Mouse (Mus musculus): ENCODE data around the gene Cptp. TPM values are rescaled to one million over a fixed set of nuclear protein-coding genes. Genes with fewer than 3 reads are reported as not detected.

The Cptp gene
- polyA plus RNA-seq, 1 experiment, result 30.8 TPM

DNA sequence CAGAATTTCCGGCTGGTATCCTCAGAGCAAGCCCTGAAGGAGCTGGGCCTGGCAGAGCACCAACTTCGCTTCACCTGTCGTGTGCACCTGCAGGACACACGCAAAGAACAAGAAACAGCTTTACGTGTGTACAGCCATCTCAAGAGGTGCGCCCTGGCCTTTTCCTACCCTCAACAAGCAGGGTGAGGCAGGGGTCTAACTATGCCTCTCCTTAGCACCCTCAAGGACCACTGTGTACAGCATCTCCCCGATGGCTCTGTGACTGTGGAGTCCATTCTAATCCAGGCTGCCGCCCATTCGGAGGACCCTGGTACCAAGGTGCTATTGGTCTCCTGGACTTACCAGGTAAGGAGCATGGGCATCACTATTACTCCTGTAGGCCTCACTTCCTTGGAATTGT lies 18.9 kb upstream of the Cptp start:
- DNase-seq (ENCODE audit: low read depth), result no peak

DNA sequence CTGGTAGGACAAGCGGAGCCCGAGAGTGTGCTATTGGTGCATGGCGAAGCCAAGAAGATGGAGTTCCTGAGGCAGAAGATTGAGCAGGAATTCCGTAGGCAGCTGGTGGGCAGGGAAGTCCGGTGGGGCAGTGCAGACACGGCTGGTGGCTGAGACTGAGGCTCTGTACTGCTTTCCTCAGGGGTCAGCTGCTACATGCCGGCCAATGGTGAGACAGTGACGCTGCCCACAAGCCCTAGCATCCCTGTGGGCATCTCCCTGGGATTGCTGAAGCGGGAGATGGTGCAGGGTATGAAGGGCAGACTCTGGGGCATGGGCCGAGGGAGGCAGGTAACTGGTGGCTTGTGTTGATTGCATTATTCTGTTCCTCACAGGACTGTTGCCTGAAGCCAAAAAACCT lies 18.4 kb upstream of the Cptp start:
- no peak for DNase-seq (ENCODE audit: low read depth)

DNA sequence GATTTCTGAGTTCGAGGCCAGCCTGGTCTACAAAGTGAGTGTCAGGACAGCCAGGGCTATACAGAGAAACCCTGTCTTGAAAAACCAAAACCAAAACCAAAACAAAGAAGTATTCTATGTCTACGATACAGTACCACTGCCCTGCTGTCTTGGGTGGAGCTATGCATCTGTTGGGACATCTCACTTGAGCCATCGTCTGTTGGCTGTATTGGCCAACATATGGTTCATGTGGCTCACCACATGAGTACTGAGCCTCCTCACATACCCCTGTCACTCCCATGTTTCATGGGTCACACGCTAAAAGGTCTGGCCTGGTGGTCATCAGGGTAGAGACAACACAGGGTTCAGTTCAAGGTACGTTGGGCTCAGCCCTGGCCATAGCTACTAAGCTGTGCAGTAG lies 17.1 kb upstream of the Cptp start:
- no peak for DNase-seq (ENCODE audit: low read depth)

DNA sequence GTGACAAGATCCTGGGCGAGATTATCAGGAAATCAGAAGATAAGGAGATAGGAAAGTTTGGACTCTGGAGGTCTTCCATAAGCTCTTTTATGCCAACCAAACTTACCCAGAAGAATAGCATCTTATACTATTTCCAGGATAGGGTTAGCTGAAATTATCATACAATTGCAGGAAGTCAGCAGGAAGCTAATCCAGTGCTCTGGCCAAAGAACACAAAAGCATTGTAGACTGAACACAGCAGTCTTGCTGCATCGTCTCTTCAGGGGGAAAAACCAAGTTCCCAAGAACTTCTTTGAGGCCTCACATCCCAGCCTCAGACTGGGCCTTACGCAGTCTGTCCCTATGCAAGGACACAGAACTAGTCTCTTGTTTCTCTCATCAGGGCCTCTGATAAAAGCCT lies 14.3 kb upstream of the Cptp start:
- DNase-seq (ENCODE audit: low read depth), result no peak

DNA sequence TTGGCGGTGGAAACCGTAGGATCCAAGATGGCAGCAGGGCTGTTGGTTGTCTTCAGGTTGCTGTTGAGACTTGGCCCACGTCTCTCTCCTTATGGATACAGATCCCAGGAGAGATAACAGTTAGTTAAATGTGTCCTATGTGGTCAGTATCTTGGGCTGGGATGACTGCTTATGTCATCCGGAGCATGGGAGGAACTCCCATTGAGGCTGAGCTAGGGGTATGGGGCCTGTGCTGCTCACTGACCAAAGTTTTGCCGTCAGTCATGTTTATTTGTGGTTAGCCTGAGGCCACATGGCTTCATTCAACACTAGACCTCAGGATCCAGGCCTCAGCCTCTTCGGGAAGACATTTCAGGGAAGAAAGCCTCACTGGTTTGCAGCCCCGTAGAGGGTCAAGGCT lies 2.2 kb upstream of the Cptp start:
- no peak for DNase-seq (ENCODE audit: low read depth)

DNA sequence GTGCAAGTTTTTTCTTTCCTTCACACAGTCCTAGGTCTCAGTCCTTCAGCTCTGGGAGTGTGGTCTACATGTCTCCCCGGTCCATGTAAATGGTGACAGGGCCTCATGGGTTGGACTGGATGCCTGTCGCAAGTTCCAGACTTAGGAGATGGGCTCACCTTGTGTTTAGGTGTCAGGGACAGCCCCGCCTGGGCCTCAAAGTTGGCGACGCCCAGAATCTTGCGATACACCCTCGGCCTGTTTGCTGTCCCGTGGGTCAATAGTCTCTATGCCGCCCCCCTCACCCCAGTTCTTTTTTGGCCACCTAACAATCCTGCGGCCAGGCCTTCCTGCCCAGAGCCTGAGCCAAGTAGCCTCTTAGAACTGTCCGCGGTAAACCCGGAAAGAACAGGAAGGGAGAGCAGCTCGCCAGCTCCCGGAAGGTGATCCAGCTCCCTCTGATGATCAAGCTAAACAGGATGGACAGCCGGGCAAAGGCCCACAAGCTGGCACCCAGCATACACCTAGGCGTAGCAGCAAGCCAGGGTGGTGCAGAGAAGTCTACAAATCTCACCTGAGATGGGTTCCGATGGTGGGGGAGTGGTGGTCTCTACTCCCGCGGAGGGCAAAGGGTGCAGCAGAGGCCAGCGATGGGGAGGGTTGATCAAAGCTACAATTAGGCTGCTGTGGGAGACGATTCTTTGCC lies 484 bp downstream of the Cptp start:
- no peak for DNase-seq (ENCODE audit: low read depth)

DNA sequence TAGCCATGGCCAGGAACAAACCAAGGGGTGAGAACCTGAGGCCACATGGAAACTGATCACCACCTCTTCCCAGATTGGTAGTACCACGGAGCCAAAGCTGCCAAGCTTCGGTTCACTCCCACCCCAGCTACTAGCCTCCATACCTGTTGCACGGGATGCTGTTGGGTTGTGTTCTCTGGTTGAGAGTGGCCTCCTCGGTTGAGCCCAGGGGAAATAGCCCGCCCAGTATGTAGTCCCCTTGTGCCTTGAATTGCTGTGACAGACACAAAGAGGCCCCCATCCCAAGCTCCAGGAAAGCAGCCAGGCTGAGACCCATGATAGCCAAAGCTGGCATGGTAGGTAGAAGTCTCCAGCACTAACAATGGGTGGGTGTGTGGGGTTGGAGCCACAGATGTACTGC lies 6.2 kb downstream of the Cptp start, which contains the start of gene Tas1r3:
Tas1r3 (minus strand) TSS at position 362 of the 400 bp plus-strand sequence.
- DNase-seq (ENCODE audit: low read depth), result no peak

DNA sequence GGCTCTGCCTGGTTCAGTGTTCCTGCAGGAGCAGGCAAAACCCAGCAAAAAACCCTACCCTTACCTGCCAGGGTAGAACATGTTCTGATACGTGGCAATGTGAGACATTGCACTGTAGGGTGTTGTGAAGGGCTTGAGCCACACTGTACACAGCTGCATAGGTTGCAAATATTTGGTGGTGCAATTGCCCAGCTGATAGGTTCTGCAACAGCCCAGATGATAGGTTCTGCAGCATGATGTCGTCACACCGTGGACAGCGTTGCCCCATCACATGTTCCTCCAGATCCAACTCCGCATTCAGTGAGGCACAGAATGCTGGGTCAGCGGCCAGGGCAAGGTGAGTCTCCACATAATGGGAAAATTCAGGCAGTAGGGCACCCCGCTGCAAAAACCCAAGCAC lies 7.5 kb downstream of the Cptp start:
- DNase-seq (ENCODE audit: low read depth), result no peak

DNA sequence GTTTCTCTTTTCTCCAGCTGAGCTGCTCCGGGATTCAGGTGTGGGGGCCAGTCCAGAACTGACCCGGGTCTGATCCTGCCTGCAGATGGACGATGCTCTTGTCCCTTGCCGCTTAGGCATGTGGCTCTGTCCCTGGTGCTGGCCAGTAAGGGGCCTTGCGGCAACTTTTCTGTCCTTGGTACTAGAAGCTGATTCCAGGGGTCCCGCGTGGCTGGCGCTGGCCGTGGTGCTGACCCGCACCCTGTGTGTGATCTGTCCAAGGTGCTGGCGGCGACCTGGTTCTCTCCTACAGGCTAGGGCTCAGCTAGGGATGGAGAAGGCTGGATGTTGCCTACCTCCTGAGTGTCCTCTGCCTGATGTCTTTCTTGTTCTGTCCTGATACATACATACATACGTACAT lies 9.9 kb downstream of the Cptp start:
- DNase-seq (ENCODE audit: low read depth), result no peak

DNA sequence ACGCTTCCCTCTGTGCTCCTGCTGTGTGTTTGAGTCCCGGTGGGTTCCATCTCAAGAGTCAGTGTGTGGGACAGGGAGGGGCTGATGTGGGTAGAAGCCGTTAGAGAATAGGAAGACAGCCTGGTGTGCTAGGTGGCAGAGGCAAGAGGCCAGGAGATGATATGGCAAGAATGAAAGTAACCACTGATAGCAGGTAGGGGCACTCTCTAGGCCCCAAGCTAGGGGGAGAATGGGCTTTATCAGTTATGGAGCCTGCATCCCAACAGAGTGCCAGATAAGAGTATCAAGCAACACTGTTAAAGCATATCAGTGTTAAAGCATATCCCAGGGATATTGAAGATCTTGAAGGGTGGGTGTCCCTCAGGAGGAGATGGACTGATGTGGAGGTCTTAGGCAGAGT lies 12.4 kb downstream of the Cptp start:
- no peak for DNase-seq (ENCODE audit: low read depth)

DNA sequence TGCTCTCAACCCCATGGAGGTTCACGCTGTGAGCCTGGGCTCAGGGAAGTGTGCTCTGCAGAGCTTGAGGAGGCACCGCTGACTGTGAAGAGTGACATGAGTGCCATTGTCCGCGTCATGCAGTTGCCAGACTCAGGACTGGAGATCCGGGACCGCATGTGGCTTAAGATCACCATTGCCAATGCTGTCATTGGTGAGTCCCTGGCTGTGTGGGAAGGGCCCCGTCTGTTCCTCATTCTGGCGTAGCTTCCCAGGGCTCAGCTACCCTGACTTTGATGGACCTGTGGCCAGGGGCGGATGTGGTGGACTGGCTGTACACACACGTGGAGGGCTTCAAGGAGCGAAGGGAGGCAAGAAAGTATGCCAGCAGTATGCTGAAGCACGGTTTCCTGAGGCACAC lies 13.2 kb downstream of the Cptp start:
- no peak for DNase-seq (ENCODE audit: low read depth)

DNA sequence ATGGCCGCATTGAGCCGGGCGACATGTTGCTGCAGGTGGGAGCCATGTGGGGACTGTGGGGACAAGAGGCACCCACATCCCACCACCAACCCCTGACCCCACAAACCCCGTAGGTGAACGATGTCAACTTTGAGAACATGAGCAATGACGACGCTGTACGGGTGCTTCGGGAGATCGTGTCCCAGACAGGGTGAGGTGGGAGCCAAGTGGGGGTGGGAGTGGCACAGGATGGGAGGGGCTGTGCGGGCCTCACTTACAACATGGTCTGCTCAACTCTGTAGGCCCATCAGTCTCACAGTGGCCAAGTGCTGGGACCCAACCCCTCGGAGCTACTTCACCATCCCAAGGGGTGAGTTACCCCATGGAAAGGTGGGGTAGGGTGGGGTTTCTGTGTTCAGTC lies 14.2 kb downstream of the Cptp start:
- no peak for DNase-seq (ENCODE audit: low read depth)

DNA sequence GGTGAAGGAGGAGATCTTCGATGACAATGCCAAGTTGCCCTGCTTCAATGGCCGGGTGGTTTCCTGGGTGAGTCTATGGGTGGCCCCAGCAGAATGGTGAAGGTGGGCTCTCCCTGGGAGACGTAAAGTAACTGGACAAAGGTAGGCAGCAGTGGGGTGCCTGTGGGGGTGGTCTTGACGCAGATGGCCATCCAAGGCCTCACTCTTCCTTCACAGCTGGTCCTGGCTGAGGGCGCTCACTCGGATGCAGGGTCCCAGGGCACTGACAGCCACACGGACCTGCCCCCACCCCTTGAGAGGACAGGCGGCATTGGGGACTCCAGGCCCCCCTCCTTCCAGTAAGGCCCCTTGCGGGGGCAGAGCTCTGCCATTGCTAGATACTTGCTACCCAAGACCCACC lies 15.8 kb downstream of the Cptp start:
- no peak for DNase-seq (ENCODE audit: low read depth)

DNA sequence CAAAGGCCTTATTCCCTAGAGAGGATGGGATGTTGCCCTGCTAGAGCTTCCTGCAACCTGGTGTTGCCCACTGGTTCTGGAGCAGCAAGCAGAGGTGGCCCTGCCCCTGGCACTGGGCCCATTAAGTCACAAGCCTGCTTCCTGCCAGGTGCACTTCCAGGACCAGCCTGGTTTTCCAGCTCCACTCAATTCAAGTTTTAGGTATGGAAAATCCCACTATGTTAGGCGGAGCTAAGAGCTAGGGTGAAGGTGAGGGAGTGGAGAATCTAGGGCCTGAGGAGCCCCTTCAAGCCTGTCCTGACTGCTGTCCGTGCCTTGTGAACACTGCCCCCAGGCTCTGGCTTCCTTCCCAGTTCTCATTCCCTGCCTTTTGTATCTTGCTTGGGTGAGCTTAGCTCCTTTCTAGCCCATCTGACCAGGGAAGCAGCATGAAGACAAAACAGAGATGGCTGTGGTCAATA lies 17.3 kb downstream of the Cptp start:
- DNase-seq (ENCODE audit: low read depth), result no peak

DNA sequence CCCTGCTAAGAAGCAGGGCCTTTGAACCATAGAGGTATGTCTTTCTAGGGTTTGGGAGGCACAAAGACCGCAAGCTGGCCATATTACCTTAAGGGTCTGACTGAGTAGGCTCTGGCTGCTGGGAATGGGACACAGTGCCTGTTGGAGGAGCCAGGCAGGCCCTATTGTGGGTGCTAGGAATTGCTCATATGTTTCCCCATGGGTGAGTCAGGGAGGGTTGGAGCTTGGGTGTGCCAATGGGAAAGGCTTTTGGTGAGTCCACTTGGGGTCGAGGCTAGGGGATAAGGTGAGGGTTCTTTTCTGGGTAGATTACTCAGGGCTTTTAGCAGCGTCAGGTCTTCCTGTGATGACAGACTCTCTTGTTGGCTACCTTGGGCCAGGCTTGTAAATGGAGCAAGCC lies 17.9 kb downstream of the Cptp start:
- no peak for DNase-seq (ENCODE audit: low read depth)

DNA sequence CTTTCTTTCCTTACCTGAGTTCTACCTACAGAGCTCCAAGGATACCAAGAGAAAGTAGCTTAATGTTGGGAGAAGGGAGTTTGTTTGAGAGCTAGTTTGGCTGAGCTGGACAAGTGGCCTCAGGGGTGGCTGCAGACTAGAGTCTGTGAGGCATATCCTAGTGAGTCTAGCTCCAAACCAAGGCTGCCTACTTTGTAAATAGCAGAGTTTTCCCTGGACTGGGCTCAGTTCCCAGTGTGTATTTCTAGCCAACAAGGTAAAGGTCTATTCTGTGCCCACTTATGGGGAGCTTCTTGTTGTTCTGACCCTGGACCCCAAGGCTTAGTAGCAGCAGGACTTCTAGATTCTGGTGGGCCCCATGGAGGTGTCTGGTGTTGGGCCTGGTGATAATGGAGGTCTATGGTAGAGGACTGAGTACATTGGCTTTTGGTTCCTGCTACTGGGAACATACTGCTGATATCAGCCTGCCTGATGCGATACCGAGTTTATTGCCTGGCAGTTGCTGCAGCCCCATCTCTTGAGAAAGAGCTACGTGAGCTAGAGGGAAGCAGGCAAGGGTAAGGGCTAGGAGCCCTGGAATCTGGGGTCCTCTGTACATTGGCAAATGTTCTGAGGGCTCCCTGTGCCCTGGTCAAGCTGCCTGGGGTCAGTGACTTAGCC lies 19.3 kb downstream of the Cptp start:
- no peak for DNase-seq (ENCODE audit: low read depth)

DNA sequence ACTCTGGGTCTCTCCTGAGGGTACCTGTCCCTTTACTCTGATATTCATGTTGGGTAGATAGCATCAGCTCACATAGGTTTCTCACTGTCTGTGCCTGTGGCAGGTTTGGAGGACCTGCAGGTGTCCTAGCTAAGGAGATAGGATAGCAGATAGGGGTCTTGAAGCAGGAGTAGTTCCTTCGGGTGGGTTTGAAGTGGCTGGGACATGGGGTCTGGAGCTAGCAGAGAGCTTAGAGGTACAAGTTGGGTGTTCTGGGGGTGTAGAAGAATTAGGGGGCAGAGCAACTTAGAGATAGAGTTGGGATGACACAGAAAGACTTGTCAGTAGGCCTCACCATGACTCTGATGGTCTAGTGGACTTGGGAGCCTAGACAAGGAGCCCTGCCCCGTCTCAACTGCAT lies 19.8 kb downstream of the Cptp start:
- DNase-seq (ENCODE audit: low read depth), result no peak

DNA sequence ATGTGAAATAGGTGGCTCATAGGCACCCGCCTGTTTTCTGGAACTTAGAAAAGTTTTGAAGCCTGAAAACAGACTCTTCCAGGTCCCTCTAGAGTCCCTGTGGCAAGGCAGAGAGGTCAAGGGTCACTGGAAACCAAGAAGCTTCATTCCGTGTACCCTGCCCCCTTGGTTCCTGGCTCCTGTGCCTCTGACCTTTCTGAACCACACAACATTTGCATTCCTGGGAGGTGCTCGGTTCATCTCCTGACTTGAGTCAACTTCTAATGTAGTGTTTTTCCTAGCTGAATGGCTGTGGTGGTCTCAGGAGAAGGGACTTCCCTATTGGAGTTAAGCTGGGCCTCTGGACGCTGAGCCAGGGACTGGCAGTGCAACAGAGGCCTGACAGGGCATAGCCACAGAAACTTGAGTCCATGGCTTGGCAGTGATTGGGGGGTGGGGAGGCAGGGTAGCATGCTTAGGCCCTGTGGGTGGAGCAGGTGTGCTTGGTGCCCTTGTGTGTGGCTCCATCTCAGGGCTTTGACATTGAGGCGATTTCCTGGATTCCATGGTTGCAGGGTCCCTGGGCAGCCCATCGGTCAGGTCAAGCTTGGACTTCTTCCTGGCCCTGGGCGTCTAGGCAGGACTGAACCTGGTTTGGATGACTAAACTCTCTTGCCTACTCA lies 20.7 kb downstream of the Cptp start:
- no peak for DNase-seq (ENCODE audit: low read depth)

DNA sequence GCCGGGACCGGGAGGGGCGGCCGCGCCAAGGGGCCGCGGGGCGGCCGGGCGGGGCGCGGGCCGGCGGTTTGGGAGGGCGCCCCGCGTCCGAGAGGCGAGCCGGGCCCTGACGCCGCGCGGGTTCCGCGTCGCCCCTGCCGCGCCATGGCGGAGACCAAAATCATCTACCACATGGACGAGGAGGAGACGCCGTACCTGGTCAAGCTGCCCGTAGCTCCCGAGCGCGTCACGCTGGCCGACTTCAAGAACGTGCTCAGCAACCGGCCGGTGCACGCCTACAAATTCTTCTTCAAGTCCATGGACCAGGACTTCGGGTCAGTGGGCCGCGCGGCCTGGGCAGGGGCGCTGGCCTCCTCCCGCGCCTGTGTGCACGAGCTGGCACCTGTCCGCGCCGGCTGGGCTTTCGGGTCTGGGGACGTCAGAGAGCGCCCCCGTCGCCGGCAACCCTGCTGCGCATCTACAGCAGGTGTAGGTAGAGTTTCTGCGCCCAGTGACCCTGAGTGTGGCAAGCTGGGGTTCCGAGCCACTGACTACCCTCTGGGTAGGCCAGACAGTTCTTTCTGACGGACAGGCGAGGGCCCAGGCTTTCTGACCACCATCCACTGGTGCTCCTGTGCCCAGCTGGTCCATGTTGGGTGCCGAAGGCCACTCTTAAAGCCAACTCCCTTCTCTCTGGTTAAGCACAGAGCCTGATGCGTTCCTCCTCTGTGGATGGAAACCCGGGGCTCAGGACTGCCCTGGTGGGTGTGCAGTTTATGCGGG lies 21.5 kb downstream of the Cptp start:
- DNase-seq (ENCODE audit: low read depth), result no peak

DNA sequence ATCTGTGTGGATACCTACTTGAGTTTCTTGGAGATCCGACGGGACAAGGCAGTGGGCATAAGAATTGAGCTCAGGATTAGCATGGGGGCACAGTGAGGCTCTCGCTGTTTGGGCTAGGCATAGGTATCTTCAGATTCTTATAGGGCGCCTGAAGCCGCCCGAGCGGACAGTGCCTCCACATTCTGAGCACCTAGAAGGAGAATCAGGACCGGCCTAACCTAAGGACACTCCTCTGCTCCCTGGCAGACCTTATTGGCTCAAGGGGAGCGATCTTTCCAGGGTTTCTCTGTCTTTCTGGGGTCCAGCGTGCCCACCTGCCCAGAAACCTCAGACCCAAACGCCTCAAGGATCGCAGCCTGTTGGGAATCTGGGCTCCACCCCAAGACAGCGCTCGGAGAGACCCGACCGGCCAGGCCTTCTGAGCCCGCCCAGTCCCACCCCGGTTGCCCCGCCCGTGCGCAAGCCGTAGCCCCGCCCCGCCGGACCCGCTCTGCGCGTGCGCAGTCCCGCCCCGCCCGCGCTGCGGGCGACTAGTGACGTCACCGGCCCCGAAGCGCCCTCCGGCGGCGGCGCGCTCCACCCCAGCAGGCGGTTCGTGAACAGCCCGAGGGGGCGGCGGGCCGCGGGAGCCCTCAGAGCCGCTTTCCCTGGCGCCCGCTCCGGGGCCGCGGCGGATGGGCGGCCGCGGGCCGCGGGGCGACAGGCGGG lies 22.2 kb downstream of the Cptp start, which contains the start of gene Dvl1:
Dvl1 (plus strand) TSS at position 532 of the 708 bp plus-strand sequence.
- no peak for DNase-seq (ENCODE audit: low read depth)

DNA sequence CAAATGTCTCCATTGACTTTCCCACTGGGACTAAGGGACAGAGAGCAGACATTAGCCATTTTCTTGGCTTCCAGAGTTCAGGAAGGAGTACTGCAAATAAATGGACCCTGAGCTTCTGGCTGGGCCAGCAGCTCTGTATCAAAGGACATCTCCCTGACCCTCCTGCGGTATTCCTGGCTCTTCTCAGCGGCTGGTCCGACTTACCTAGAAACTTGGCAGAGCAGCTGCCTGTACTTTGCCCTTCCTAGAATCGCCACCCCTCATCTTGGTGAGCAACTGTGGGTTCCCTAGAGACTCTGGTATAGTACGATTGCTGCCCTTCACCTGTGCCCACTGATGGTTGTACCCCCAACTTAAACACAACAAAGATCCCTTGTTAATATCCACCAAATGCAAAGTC lies 26.0 kb downstream of the Cptp start:
- no peak for DNase-seq (ENCODE audit: low read depth)

Measured in gonadal fat pad, adult 2 months (tissue).